Comparison of ENCODE assay signal across 8 mouse cellular contexts in genomic region chr17:35909186-35909918, GRCm38 (mm10). TPM values are rescaled to one million over a fixed set of nuclear protein-coding genes. Genes with fewer than 3 reads are reported as not detected.
A peak's percentile ranks its signal among the peaks of the same experiment; 100 is the strongest.
DNase-seq lines count a peak whose midpoint lies in the region; ATAC-seq lines count a peak whose summit lies in the region.

No protein-coding gene starts in this region.

- H3K4me2 ChIP-seq in heart, embryonic 11.5 days = peak overlapping the region; percentile 83
- H3K4me2 ChIP-seq in limb, embryonic 13.5 days (replicated peaks) = peak overlapping the region; percentile 95
- peak overlapping the region; percentile 96 for H3K4me2 ChIP-seq in stomach, embryonic 14.5 days (replicated peaks; ENCODE audit: low read depth, low read length)

- H3K27ac ChIP-seq in heart, embryonic 11.5 days (ENCODE audit: low read depth, low read length) = peak overlapping the region; percentile 42; the same call in 1 of the 2 replicates
- H3K27ac ChIP-seq in limb, embryonic 13.5 days = peak overlapping the region; percentile 70
- H3K27ac ChIP-seq in stomach, embryonic 14.5 days (ENCODE audit: low read length) = peak overlapping the region; percentile 69; the same call in 1 of the 2 replicates

- ATAC-seq in heart, embryonic 11.5 days (replicated peaks; ENCODE audit: insufficient number of reproducible peaks, low FRiP score, low TSS enrichment) = no peak
- ATAC-seq in erythroblast, adult 5-6 weeks (replicated peaks; ENCODE audit: low FRiP score, poor library complexity, severe bottlenecking) = peak; percentile 68
- peak; percentile 37 for ATAC-seq in limb, embryonic 13.5 days (ENCODE audit: low FRiP score, low read depth)
- ATAC-seq in stomach, embryonic 14.5 days (ENCODE audit: insufficient number of reproducible peaks, insufficient read depth, low FRiP score, low read depth) = peak; percentile 20

- H3K9ac ChIP-seq in heart, embryonic 11.5 days (ENCODE audit: low read depth, low read length) = peak overlapping the region; percentile 72
- H3K9ac ChIP-seq in limb, embryonic 13.5 days = peak overlapping the region; percentile 83
- peak overlapping the region; percentile 71 for H3K9ac ChIP-seq in stomach, embryonic 14.5 days (replicated peaks; ENCODE audit: low read depth, low read length)

- no peaks in the 10 kb centered on the region for H3K27me3 ChIP-seq in heart, embryonic 11.5 days (ENCODE audit: control insufficient read depth, insufficient read depth, low read length)
- H3K27me3 ChIP-seq in limb, embryonic 13.5 days = no peaks in the 10 kb centered on the region
- no peaks in the 10 kb centered on the region for H3K27me3 ChIP-seq in stomach, embryonic 14.5 days (ENCODE audit: control insufficient read depth, insufficient read depth, low read length)

- H3K4me1 ChIP-seq in heart, embryonic 11.5 days (ENCODE audit: control insufficient read depth, insufficient read depth, low read length) = peaks cover 6% of the 10 kb centered on the region
- H3K4me1 ChIP-seq in limb, embryonic 13.5 days = peaks cover 17% of the 10 kb centered on the region
- peaks cover 9% of the 10 kb centered on the region for H3K4me1 ChIP-seq in stomach, embryonic 14.5 days (ENCODE audit: control insufficient read depth, insufficient read depth, low read length)

- H3K4me3 ChIP-seq in heart, embryonic 11.5 days (ENCODE audit: low read depth, low read length) = peak overlapping the region; percentile 63
- H3K4me3 ChIP-seq in limb, embryonic 13.5 days = peak overlapping the region; percentile 74
- peak overlapping the region; percentile 70 for H3K4me3 ChIP-seq in stomach, embryonic 14.5 days (ENCODE audit: low read depth, low read length)

- DNase-seq in heart, postnatal 36 days = no peak
- peak; percentile 50 for DNase-seq in CD4-positive helper T cell, adult 2 months (ENCODE audit: low read depth, low spot score)
- DNase-seq in layer of hippocampus, postnatal 36 days = no peak
- no peak for DNase-seq in layer of hippocampus, adult 11-12 months (ENCODE audit: low spot score)

- peaks cover 7% of the 10 kb centered on the region for H3K36me3 ChIP-seq in heart, embryonic 11.5 days (ENCODE audit: control insufficient read depth, insufficient read depth, low read length)
- H3K36me3 ChIP-seq in limb, embryonic 13.5 days = peaks cover 78% of the 10 kb centered on the region
- peaks cover 45% of the 10 kb centered on the region for H3K36me3 ChIP-seq in stomach, embryonic 14.5 days (ENCODE audit: control insufficient read depth, insufficient read depth, low read length)

- intact Hi-C loops in heart, postnatal 36 days (cut with DNase I) = loop anchor here (2.0 kb wide), 1 partner anchor 29 kb away; no protein-coding TSS in a partner anchor

- no peaks in the 10 kb centered on the region for H3K9me3 ChIP-seq in heart, embryonic 11.5 days (replicated peaks; ENCODE audit: control insufficient read depth, low read length)
- H3K9me3 ChIP-seq in limb, embryonic 13.5 days = no peaks in the 10 kb centered on the region
- no peaks in the 10 kb centered on the region for H3K9me3 ChIP-seq in stomach, embryonic 14.5 days (ENCODE audit: control insufficient read depth, low read depth, low read length)

- WGBS in heart, embryonic 11.5 days (ENCODE audit: insufficient replicate concordance) = 22% methylated on average over 20 of the region's 20 CpGs
- WGBS in limb, embryonic 13.5 days = 24% methylated on average over 20 of the region's 20 CpGs
- 16% methylated on average over 20 of the region's 20 CpGs for WGBS in stomach, embryonic 14.5 days

RNA-seq across cellular contexts. Expression of gene Atat1, which starts 0.5 kb away (rescaled TPM):
- polyA plus RNA-seq in heart, embryonic 11.5 days (2014; fragmentation: Nextera tagmentation; extraction: Ambion mirVana) = 64.0 and 65.4 TPM in 2 replicates
- 1 to 10 TPM; 6.6 to 6.8 TPM for total RNA-seq in heart, postnatal 36 days (2021)
- total RNA-seq in erythroblast, adult 5-6 weeks (2015; ENCODE audit: low replicate concordance) = 2.3 TPM in 1 of 2 replicates, not detected in the other
- total RNA-seq in erythroblast, adult 5-6 weeks (2017; ENCODE audit: low replicate concordance) = 0.56 and 7.1 TPM in 2 replicates
- 128 and 139 TPM in 2 replicates for polyA plus RNA-seq in limb, embryonic 13.5 days (2015; fragmentation: Nextera tagmentation; extraction: Ambion mirVana)
- polyA plus RNA-seq in stomach, embryonic 14.5 days (2014; fragmentation: Nextera tagmentation; extraction: Ambion mirVana) = 84.1 and 98.6 TPM in 2 replicates
- 10 to 100 TPM; 60.6 to 61.7 TPM for total RNA-seq in layer of hippocampus, postnatal 36 days (2021)

RNA-seq across cellular contexts. Expression of gene Mrps18b, which starts 6.8 kb away (rescaled TPM):
- 77.7 and 83.9 TPM in 2 replicates for polyA plus RNA-seq in heart, embryonic 11.5 days (2014; fragmentation: Nextera tagmentation; extraction: Ambion mirVana)
- 10 to 100 TPM; 51.6 to 53.4 TPM for total RNA-seq in heart, postnatal 36 days (2021)
- total RNA-seq in erythroblast, adult 5-6 weeks (2015; ENCODE audit: low replicate concordance) = 7.7 and 32.6 TPM in 2 replicates
- total RNA-seq in erythroblast, adult 5-6 weeks (2017; ENCODE audit: low replicate concordance) = 7.4 and 18.9 TPM in 2 replicates
- 67.1 and 67.5 TPM in 2 replicates for polyA plus RNA-seq in limb, embryonic 13.5 days (2015; fragmentation: Nextera tagmentation; extraction: Ambion mirVana)
- polyA plus RNA-seq in stomach, embryonic 14.5 days (2014; fragmentation: Nextera tagmentation; extraction: Ambion mirVana) = 72.2 and 83.6 TPM in 2 replicates
- 10 to 100 TPM; 37.0 to 39.3 TPM for total RNA-seq in layer of hippocampus, postnatal 36 days (2021)

RNA-seq across cellular contexts. Expression of gene Ppp1r10, which starts 6.9 kb away (rescaled TPM):
- 26.9 and 27.2 TPM in 2 replicates for polyA plus RNA-seq in heart, embryonic 11.5 days (2014; fragmentation: Nextera tagmentation; extraction: Ambion mirVana)
- 10 to 100 TPM; 22.6 to 44.3 TPM for total RNA-seq in heart, postnatal 36 days (2021)
- 91.1 and 91.3 TPM in 2 replicates for total RNA-seq in erythroblast, adult 5-6 weeks (2015; ENCODE audit: low replicate concordance)
- total RNA-seq in erythroblast, adult 5-6 weeks (2017; ENCODE audit: low replicate concordance) = 84.8 and 104 TPM in 2 replicates
- 42.4 and 43.7 TPM in 2 replicates for polyA plus RNA-seq in limb, embryonic 13.5 days (2015; fragmentation: Nextera tagmentation; extraction: Ambion mirVana)
- polyA plus RNA-seq in stomach, embryonic 14.5 days (2014; fragmentation: Nextera tagmentation; extraction: Ambion mirVana) = 32.6 and 35.4 TPM in 2 replicates
- 10 to 100 TPM; 78.6 to 82.8 TPM for total RNA-seq in layer of hippocampus, postnatal 36 days (2021)

RNA-seq across cellular contexts. Expression of gene 2310061I04Rik, which starts 12.1 kb away (rescaled TPM):
- 22.2 and 26.7 TPM in 2 replicates for polyA plus RNA-seq in heart, embryonic 11.5 days (2014; fragmentation: Nextera tagmentation; extraction: Ambion mirVana)
- 100 to 1,000 TPM; 109 to 112 TPM for total RNA-seq in heart, postnatal 36 days (2021)
- 17.1 and 21.5 TPM in 2 replicates for total RNA-seq in erythroblast, adult 5-6 weeks (2015; ENCODE audit: low replicate concordance)
- 3.9 TPM in 1 of 2 replicates, not detected in the other for total RNA-seq in erythroblast, adult 5-6 weeks (2017; ENCODE audit: low replicate concordance)
- polyA plus RNA-seq in limb, embryonic 13.5 days (2015; fragmentation: Nextera tagmentation; extraction: Ambion mirVana) = 21.9 and 25.0 TPM in 2 replicates
- polyA plus RNA-seq in stomach, embryonic 14.5 days (2014; fragmentation: Nextera tagmentation; extraction: Ambion mirVana) = 26.7 and 29.8 TPM in 2 replicates
- total RNA-seq in layer of hippocampus, postnatal 36 days (2021) = 10 to 100 TPM; 56.3 to 57.9 TPM

RNA-seq across cellular contexts. Expression of gene Dhx16, which starts 29.7 kb away (rescaled TPM):
- 23.8 and 25.9 TPM in 2 replicates for polyA plus RNA-seq in heart, embryonic 11.5 days (2014; fragmentation: Nextera tagmentation; extraction: Ambion mirVana)
- total RNA-seq in heart, postnatal 36 days (2021) = 10 to 100 TPM; 19.2 to 22.2 TPM
- total RNA-seq in erythroblast, adult 5-6 weeks (2015; ENCODE audit: low replicate concordance) = 38.6 and 56.0 TPM in 2 replicates
- 30.8 and 38.9 TPM in 2 replicates for total RNA-seq in erythroblast, adult 5-6 weeks (2017; ENCODE audit: low replicate concordance)
- polyA plus RNA-seq in limb, embryonic 13.5 days (2015; fragmentation: Nextera tagmentation; extraction: Ambion mirVana) = 41.8 and 42.5 TPM in 2 replicates
- polyA plus RNA-seq in stomach, embryonic 14.5 days (2014; fragmentation: Nextera tagmentation; extraction: Ambion mirVana) = 34.0 and 38.0 TPM in 2 replicates
- total RNA-seq in layer of hippocampus, postnatal 36 days (2021) = 10 to 100 TPM; 32.0 to 37.4 TPM

Comparison
In these comparisons a context has a peak if more than half of its experiments do, and no peak if none do; other contexts are left out.
1. RNA of gene Atat1, which starts 0.5 kb away (total RNA-seq): 60.6 to 61.7 TPM in layer of hippocampus, postnatal 36 days; 0.56 to 7.1 TPM in erythroblast, adult 5-6 weeks and 6.6 to 6.8 TPM in heart, postnatal 36 days; every median in the first group is over 4 times any median in the second.
2. Peak in every context shown above with its lines, with median percentiles within 50 percentile points of each other: H3K27ac ChIP-seq, H3K4me2 ChIP-seq, H3K4me3 ChIP-seq and H3K9ac ChIP-seq.